Mouse (Mus musculus) MEL (cell line): ENCODE data around the gene Ifng. TPM values are rescaled to one million over a fixed set of nuclear protein-coding genes. Genes with fewer than 3 reads are reported as not detected.

Source experiments
- DNase-seq: peaks from one replicate; pipeline ENCODE4 v3.0.0; 2011; ENCODE audit warnings: low read depth, low spot score
- H3K27ac ChIP-seq: 2 replicates; pipeline ENCODE4 v1.5.1; 2012; ENCODE audit warnings: low read depth, mild to moderate bottlenecking, control low read depth, low read length, moderate library complexity; ENCODE audit not compliant: control insufficient read depth
- H3K27me3 ChIP-seq, 2 experiments: fragments of 150-350 bp in 1 of 2; sonication (generic) in 1 of 2; 2 replicates each; pipeline ENCODE4 v1.6.1; 2012; ENCODE audit warnings: low read length in 2 of 2, mild to moderate bottlenecking in 2 of 2, improper control_type of control experiment in 1 of 2, moderate library complexity in 1 of 2; ENCODE audit not compliant: insufficient read depth in 2 of 2, control insufficient read depth in 1 of 2
- H3K36me3 ChIP-seq, 2 experiments: 2 replicates each; pipeline ENCODE4 v1.6.1; 2012 to 2014; ENCODE audit warnings: low read length in 2 of 2, improper control_type of control experiment in 1 of 2, inconsistent platforms in 1 of 2, mild to moderate bottlenecking in 1 of 2; ENCODE audit not compliant: insufficient read depth in 2 of 2, control insufficient read depth in 1 of 2
- H3K4me1 ChIP-seq, 2 experiments: fragments of 150-350 bp in 1 of 2; sonication (generic) in 1 of 2; 2 replicates each; pipeline ENCODE4 v1.6.1; 2012; ENCODE audit warnings: low read length in 2 of 2, improper control_type of control experiment in 1 of 2, mild to moderate bottlenecking in 1 of 2; ENCODE audit not compliant: insufficient read depth in 2 of 2, control insufficient read depth in 1 of 2
- H3K4me3 ChIP-seq, 2 experiments: fragments of 150-350 bp in 1 of 2; sonication (generic) in 1 of 2; 2 replicates each; pipeline ENCODE4 v1.5.1; 2012; ENCODE audit warnings: low read depth in 2 of 2, low read length in 2 of 2, mild to moderate bottlenecking in 2 of 2, moderate library complexity in 2 of 2, control low read depth in 1 of 2, improper control_type of control experiment in 1 of 2; ENCODE audit not compliant: control insufficient read depth in 1 of 2, insufficient read depth in 1 of 2
- H3K79me2 ChIP-seq: 2 replicates; pipeline ENCODE4 v1.6.1; 2012; ENCODE audit warnings: mild to moderate bottlenecking, low read length, moderate library complexity; ENCODE audit not compliant: control insufficient read depth, poor library complexity, insufficient read depth
- H3K9ac ChIP-seq: 2 replicates; pipeline ENCODE4 v1.6.1; 2012; ENCODE audit warnings: low read depth, mild to moderate bottlenecking, control low read depth, low read length, moderate library complexity; ENCODE audit not compliant: control insufficient read depth, poor library complexity, severe bottlenecking
- H3K9me3 ChIP-seq: fragments of 150-350 bp; sonication (generic); replicated peaks from 2 replicates; pipeline ENCODE4 v1.6.1; 2012; ENCODE audit warnings: mild to moderate bottlenecking, low read length, improper control_type of control experiment, moderate library complexity; ENCODE audit not compliant: insufficient read depth
- BHLHE40 ChIP-seq: IDR thresholded peaks from 2 replicates; pipeline ENCODE4 v1.6.1; 2012; ENCODE audit warnings: low read depth, mild to moderate bottlenecking, inconsistent platforms, low read length, improper control_type of control experiment, borderline replicate concordance
- CHD2 ChIP-seq: IDR thresholded peaks from 2 replicates; pipeline ENCODE4 v1.6.1; 2011; ENCODE audit warnings: low read length, improper control_type of control experiment
- CTCF ChIP-seq, 3 experiments: IDR thresholded peaks in 2 of 3; conservative IDR thresholded peaks in 1 of 3; 2 replicates each; pipeline ENCODE4 v1.5.1; 2011 to 2012; ENCODE audit warnings: low read length in 3 of 3, low read depth in 2 of 3, mild to moderate bottlenecking in 2 of 3, improper control_type of control experiment in 1 of 3, inconsistent platforms in 1 of 3, mixed read lengths in 1 of 3, moderate library complexity in 1 of 3; ENCODE audit not compliant: control insufficient read depth in 1 of 3, insufficient read depth in 1 of 3, poor library complexity in 1 of 3, severe bottlenecking in 1 of 3
- E2F4 ChIP-seq: IDR thresholded peaks from 2 replicates; pipeline ENCODE4 v1.6.1; 2011; ENCODE audit warnings: low read depth, low read length, improper control_type of control experiment, borderline replicate concordance
- ETS1 ChIP-seq: IDR thresholded peaks from 2 replicates; pipeline ENCODE4 v1.6.1; 2012; ENCODE audit warnings: low read depth, mild to moderate bottlenecking, inconsistent platforms, low read length, improper control_type of control experiment, moderate library complexity
- GABPA ChIP-seq: IDR thresholded peaks from 2 replicates; pipeline ENCODE4 v1.6.1; 2012; ENCODE audit warnings: low read depth, mild to moderate bottlenecking, inconsistent platforms, low read length, improper control_type of control experiment, moderate library complexity
- HCFC1 ChIP-seq: IDR thresholded peaks from 2 replicates; pipeline ENCODE4 v1.6.1; 2012; ENCODE audit warnings: low read depth, mild to moderate bottlenecking, inconsistent platforms, low read length, improper control_type of control experiment, moderate library complexity
- JUND ChIP-seq: IDR thresholded peaks from 2 replicates; pipeline ENCODE4 v1.6.1; 2011; ENCODE audit warnings: low read depth, mild to moderate bottlenecking, improper control_type of control experiment, low read length
- KAT2A ChIP-seq: conservative IDR thresholded peaks from 2 replicates; pipeline ENCODE4 v1.6.1; 2012; ENCODE audit warnings: low read depth, low read length, improper control_type of control experiment, inconsistent platforms
- MAFK ChIP-seq: IDR thresholded peaks from 2 replicates; pipeline ENCODE4 v1.6.1; 2011; ENCODE audit warnings: low read depth, mild to moderate bottlenecking, low read length, improper control_type of control experiment, borderline replicate concordance
- MAX ChIP-seq: IDR thresholded peaks from 2 replicates; pipeline ENCODE4 v1.6.1; 2011; ENCODE audit warnings: low read length, improper control_type of control experiment
- MAZ ChIP-seq: IDR thresholded peaks from 2 replicates; pipeline ENCODE4 v1.6.1; 2012; ENCODE audit warnings: low read depth, mild to moderate bottlenecking, inconsistent platforms, low read length, improper control_type of control experiment
- MXI1 ChIP-seq: IDR thresholded peaks from 2 replicates; pipeline ENCODE4 v1.6.1; 2011; ENCODE audit warnings: mild to moderate bottlenecking, low read depth, low read length, improper control_type of control experiment
- NELFE ChIP-seq: IDR thresholded peaks from 2 replicates; pipeline ENCODE4 v1.6.1; 2011; ENCODE audit warnings: low read depth, low read length, improper control_type of control experiment
- NRF1 ChIP-seq: IDR thresholded peaks from 2 replicates; pipeline ENCODE4 v1.6.1; 2014; ENCODE audit warnings: low read depth, mild to moderate bottlenecking, inconsistent platforms, low read length, improper control_type of control experiment, moderate library complexity; ENCODE audit not compliant: poor library complexity, insufficient read depth, severe bottlenecking
- POLR2AphosphoS2 ChIP-seq: IDR thresholded peaks from 2 replicates; pipeline ENCODE4 v1.6.1; 2011; ENCODE audit warnings: low read length, improper control_type of control experiment
- POLR2AphosphoS5 ChIP-seq: IDR thresholded peaks from 2 replicates; pipeline ENCODE4 v1.6.1; 2012; ENCODE audit warnings: low read depth, borderline replicate concordance, mild to moderate bottlenecking, inconsistent platforms, low read length, moderate library complexity, mixed read lengths
- SMC3 ChIP-seq: IDR thresholded peaks from 2 replicates; pipeline ENCODE4 v1.6.1; 2011; ENCODE audit warnings: low read depth, low read length, improper control_type of control experiment
- TAL1 ChIP-seq: IDR thresholded peaks from 2 replicates; pipeline ENCODE4 v1.6.1; 2012; ENCODE audit warnings: mild to moderate bottlenecking, inconsistent platforms, low read length, moderate library complexity, mixed read lengths
- USF1 ChIP-seq: IDR thresholded peaks from 2 replicates; pipeline ENCODE4 v1.6.1; 2014; ENCODE audit warnings: low read depth, mild to moderate bottlenecking, inconsistent platforms, low read length, improper control_type of control experiment, moderate library complexity
- USF2 ChIP-seq, 2 experiments: IDR thresholded peaks; 2 replicates each; pipeline ENCODE4 v1.6.1; 2011 to 2012; ENCODE audit warnings: improper control_type of control experiment in 2 of 2, low read length in 2 of 2, borderline replicate concordance in 1 of 2, inconsistent platforms in 1 of 2, low read depth in 1 of 2, mild to moderate bottlenecking in 1 of 2; ENCODE audit not compliant: insufficient read depth in 1 of 2
- ZMIZ1 ChIP-seq: IDR thresholded peaks from 2 replicates; pipeline ENCODE4 v1.6.1; 2012; ENCODE audit warnings: low read depth, mild to moderate bottlenecking, inconsistent platforms, low read length, improper control_type of control experiment, moderate library complexity
- ZNF384 ChIP-seq: IDR thresholded peaks from 2 replicates; pipeline ENCODE4 v1.6.1; 2012; ENCODE audit warnings: low read depth, mild to moderate bottlenecking, inconsistent platforms, low read length, improper control_type of control experiment
- polyA plus RNA-seq, 2 experiments: library from polyadenylated mRNA; stranded (reverse) in 1 of 2; unstranded in 1 of 2; fragments of >175 nt in 1 of 2; fragments of >200 nt in 1 of 2; gene quantifications; 2 replicates each; pipeline versions ENCODE4 v1.2.1 to v1.2.4; 2012; ENCODE audit warnings: low replicate concordance in 2 of 2, low read depth in 1 of 2; ENCODE audit not compliant: insufficient read length in 2 of 2, insufficient read depth in 1 of 2, missing spikeins in 1 of 2
- total RNA-seq: library from RNA; depleted of rRNA; stranded (reverse); fragments of 300-350 nt; gene quantifications from 2 replicates; pipeline ENCODE4 v1.2.3, GENCODE M21; 2012

Gene Ifng
- total and polyA plus RNA-seq, 3 experiments = not detected

- Histone ChIP-seq H3K27me3 (no peaks in the 10 kb centered on the region), H3K4me3 (no peak overlapping the region), H3K4me1 (no peaks in the 10 kb centered on the region), H3K79me2 (no peaks in the 10 kb centered on the region), H3K9me3 (no peaks in the 10 kb centered on the region), H3K9ac (no peak overlapping the region), H3K36me3 (no peaks in the 10 kb centered on the region), H3K27ac (no peak overlapping the region)
- DNase-seq = no peak
- TF ChIP-seq SMC3 (0 out of 2 replicates have a peak, but pooled peaks have one; percentile 4), USF2 (IDR thresholded peaks at IDR 0.05; ENCODE audit: borderline replicate concordance in 1 of 2, insufficient read depth in 1 of 2, low read depth in 1 of 2, low read length in 2 of 2) (no peak), CTCF (IDR thresholded peaks at IDR 0.05 in 2 of 3, conservative IDR thresholded peaks at IDR 0.05 in 1 of 3; ENCODE audit: control insufficient read depth in 1 of 3, insufficient read depth in 1 of 3, low read depth in 2 of 3, low read length in 3 of 3, poor library complexity in 1 of 3, severe bottlenecking in 1 of 3) (peak in 1 of 3 experiments; percentile 1; a peak in 1 of 6 replicates)
These were observed 29.5 kb upstream of the Ifng start for GRCm38 (mm10) chr10:118411377-118411776.

GRCm38 (mm10) chr10:118412774-118413173 lies 28.1 kb upstream of the Ifng start:
- H3K4me1 ChIP-seq = no peaks in the 10 kb centered on the region
- TF ChIP-seq POLR2AphosphoS5 (no peak), MAFK (no peak), MAZ (no peak), USF1 (no peak), MAX (no peak)
- no peaks in the 10 kb centered on the region for H3K79me2 ChIP-seq
- H3K9me3 ChIP-seq = no peaks in the 10 kb centered on the region
- H3K27me3 ChIP-seq = no peaks in the 10 kb centered on the region
- no peak overlapping the region for H3K4me3 ChIP-seq
- H3K27ac ChIP-seq = no peak overlapping the region
- no peak for DNase-seq
- no peaks in the 10 kb centered on the region for H3K36me3 ChIP-seq
- H3K9ac ChIP-seq = no peak overlapping the region

- Histone ChIP-seq H3K4me3 (no peak overlapping the region), H3K36me3 (no peaks in the 10 kb centered on the region), H3K79me2 (no peaks in the 10 kb centered on the region), H3K27ac (no peak overlapping the region), H3K9ac (no peak overlapping the region), H3K27me3 (no peaks in the 10 kb centered on the region), H3K9me3 (no peaks in the 10 kb centered on the region), H3K4me1 (no peaks in the 10 kb centered on the region)
- TF ChIP-seq ZMIZ1 (no peak), ZNF384 (no peak), JUND (no peak), NELFE (no peak), NRF1 (no peak), POLR2AphosphoS5 (no peak), KAT2A (no peak), GABPA (no peak), HCFC1 (no peak), POLR2AphosphoS2 (no peak), TAL1 (no peak), USF1 (no peak), ETS1 (no peak), E2F4 (no peak), CHD2 (no peak), MAX (no peak), MXI1 (no peak), BHLHE40 (no peak), CTCF (IDR thresholded peaks at IDR 0.05 in 2 of 3, conservative IDR thresholded peaks at IDR 0.05 in 1 of 3; ENCODE audit: control insufficient read depth in 1 of 3, insufficient read depth in 1 of 3, low read depth in 2 of 3, low read length in 3 of 3, poor library complexity in 1 of 3, severe bottlenecking in 1 of 3) (no peak)
- no peak for DNase-seq
These were observed 21.8 kb upstream of the Ifng start for GRCm38 (mm10) chr10:118419000-118419425.
